Mouse (Mus musculus): Measurements from ENCODE around the gene Pa2g4.

DNA sequence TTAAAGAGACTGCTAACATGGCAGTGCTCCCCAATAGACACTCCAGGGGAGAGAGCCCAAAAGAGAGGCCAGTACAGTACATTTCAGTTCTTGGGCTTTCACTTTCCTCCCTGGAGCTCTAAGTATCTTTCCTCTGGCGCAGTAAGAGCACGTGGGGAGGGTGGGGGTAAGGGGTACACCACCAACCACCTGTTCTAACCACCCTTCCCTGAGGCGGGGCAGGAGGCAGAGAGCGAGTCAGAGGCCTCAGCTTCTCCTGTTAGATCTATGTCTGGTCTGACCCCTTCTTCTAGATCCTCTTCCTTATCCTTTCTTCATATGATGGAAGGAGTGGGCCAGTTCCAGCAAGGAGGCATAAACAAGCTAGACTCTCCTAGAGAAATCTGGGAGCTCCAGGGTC, 21.3 kb upstream of the Pa2g4 start:
- no peak for TF ChIP-seq CTCF (IDR thresholded peaks at IDR 0.05 in 2 of 3, conservative IDR thresholded peaks at IDR 0.05 in 1 of 3; ENCODE audit: control insufficient read depth in 1 of 3, insufficient read depth in 1 of 3, low read depth in 2 of 3, low read length in 3 of 3, poor library complexity in 1 of 3, severe bottlenecking in 1 of 3)
- no peak for TF ChIP-seq POLR2AphosphoS5 (IDR thresholded peaks at IDR 0.05; ENCODE audit: borderline replicate concordance, low read depth, low read length)
- TF ChIP-seq CHD2 (IDR thresholded peaks at IDR 0.05; ENCODE audit: low read length): no peak
- no peak for TF ChIP-seq POLR2A (IDR thresholded peaks at IDR 0.05; ENCODE audit: control insufficient read depth in 1 of 2, insufficient read depth in 1 of 2, low read depth in 1 of 2, low read length in 2 of 2, poor library complexity in 1 of 2)
- no peak for TF ChIP-seq MAX (IDR thresholded peaks at IDR 0.05; ENCODE audit: low read length)
